Mouse (Mus musculus): ENCODE measurements at regions not wholly inside any gene's neighbourhood (a gene's known extent, or its start where the extent isn't known, plus 50 kb on each side); places are given as distances from the start of the nearest gene placed in this dataset.

DNA sequence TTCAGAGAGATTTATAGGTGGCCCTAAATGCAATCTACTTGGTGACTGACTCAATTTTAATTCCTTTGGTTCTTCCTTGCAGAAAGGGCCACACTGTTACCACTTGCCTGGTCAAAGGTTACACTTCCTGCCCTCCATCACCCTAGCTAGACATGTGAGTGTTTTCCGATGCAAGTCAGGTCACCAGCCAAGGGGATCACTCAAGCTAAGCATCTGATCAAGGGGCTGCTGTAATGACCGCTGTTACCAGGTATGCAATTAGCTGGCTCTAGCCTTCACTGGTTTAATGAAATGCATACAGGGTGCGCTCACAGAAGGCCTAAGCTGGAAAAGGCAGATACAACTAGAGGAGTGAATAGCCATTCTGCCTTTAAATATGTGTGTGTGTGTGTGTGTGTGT, 105.1 kb downstream of the Mtx2 start:
- no peak for DNase-seq (ENCODE audit: low spot score in 2 of 2)

DNA sequence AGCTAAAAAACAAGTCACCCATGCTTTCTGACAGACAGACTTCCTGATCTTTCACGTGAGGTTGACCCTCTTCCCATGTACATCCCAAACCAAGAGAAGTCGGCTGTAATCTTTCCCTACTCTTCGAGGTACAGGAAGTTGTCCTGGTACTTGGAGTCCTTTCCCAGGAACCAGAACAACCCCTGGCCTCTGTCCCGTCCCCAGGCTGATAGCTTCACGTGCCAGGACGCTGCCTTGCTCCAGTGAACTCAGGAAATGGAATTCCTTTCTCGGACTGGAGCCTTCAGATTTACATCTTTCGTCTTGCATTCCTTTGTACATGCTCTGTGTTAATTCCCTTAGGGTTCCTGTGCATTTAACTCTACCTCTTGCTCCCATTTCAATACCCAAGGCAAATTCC, 107.6 kb downstream of the Mtx2 start:
- DNase-seq (ENCODE audit: low spot score in 2 of 2), result no peak

DNA sequence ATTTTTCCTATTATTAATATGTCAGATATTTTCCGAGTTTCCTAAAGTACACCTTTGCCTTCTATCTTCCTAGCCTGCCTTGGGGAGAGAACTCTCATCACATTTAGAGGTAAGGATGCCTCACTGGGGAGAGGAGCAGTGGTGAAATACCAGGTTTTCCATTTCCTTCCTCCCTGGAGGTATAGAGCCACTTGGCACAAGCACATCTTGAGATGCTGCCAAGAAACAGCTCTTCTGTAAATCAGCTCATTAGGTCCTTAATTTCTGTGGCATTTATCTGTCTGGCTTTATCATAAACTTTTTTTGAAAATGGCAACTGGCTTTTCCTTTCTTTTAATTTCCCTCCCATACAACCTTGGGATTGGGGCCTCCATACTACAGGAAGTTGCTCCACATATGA, 108.2 kb downstream of the Mtx2 start:
- no peak for DNase-seq (ENCODE audit: low spot score in 2 of 2)

DNA sequence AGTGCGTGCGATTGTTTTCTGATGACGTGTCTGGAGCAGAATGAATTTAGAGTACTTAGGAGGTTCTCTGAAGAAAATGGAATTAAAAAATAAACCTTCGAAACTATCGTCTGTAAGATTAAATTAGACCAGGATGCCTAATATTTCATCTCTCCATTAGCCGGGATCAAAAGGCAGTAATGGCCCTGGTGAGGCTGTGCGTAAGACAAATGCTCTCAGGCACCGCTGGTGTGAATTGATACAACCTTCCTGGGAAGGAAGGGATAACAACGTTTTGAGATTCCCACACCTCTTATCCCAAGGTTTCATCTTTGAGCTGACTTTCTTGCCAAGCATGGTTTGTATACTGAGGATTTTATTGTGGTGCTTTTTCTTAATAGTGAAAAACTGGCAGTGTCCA, 113.1 kb downstream of the Mtx2 start:
- DNase-seq (ENCODE audit: low spot score in 2 of 2), result no peak

DNA sequence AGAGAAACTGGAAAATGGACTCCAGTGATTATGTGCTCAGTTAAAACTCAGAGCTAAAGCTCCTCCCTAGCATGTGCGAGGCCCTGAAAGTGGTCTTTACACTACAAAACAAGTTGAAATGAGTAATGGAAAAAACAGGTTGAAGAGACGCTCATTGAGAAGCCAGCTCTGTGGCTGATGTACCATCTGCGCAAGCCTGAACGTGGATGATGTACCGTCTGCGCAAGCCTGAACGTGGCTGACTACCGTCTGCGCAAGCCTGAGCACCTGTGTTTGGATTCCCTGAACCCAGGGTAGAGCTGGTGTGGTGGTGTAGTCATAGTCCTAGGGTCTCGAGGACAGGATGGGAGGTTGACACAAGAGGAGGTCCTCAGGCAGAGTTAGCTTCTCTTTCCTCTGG, 116.4 kb downstream of the Mtx2 start:
- no peak for DNase-seq (ENCODE audit: low spot score in 2 of 2)

DNA sequence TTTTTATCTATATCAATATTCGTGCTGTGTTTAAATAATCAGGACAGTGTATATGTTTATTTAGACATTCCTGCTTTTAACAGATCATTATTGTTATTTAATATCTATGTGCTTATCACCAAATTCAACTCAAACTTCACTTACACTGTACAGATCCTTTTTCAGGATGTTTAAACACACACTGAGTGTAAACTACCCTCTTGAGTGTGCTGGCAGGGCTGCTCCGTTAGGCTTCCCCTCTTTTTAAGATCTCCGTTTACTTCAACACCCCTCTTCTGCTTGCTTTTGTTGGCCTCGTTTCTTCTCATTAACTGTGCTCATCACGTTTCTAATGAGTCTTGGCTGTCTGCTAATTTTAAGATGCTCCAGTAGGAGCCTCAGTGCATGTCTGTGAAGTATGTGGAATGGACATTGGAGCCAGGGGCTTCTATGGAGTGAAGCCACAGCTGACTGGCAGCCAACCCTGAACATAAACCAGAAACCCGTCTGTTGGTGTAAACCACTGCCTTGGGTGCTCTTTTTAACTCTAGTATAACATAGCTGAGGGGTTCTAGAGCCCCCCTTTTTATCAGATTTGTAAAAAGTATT, 117.1 kb downstream of the Mtx2 start:
- DNase-seq (ENCODE audit: low spot score in 2 of 2), result no peak

DNA sequence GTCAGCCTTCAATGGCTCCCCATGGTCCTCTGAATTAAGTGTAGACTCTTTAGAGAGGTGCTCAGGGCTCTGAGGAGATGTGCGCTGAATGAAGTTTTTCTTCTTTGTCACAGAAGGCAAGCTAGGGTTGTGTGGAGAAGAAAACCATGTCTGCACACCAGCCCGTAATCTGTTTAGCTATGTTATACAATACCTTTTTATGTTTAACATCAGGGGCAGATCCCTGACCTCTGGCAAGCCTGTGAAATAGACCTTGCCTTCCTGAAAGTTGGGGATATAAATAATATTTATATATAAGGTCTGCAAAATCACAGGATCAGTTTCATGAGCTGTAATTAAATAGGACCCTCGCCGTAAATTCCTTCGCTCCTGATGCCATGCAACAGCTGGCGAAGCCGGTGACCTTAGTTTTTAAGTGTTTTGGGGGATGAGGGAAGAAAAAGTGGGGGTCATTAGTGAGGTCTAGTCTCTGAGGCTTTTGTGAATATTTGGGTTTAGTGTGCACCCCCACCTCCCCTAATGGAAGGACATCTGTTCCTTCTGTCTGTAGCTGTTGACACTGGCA, 119.7 kb downstream of the Mtx2 start:
- DNase-seq (ENCODE audit: low spot score in 2 of 2), result no peak

DNA sequence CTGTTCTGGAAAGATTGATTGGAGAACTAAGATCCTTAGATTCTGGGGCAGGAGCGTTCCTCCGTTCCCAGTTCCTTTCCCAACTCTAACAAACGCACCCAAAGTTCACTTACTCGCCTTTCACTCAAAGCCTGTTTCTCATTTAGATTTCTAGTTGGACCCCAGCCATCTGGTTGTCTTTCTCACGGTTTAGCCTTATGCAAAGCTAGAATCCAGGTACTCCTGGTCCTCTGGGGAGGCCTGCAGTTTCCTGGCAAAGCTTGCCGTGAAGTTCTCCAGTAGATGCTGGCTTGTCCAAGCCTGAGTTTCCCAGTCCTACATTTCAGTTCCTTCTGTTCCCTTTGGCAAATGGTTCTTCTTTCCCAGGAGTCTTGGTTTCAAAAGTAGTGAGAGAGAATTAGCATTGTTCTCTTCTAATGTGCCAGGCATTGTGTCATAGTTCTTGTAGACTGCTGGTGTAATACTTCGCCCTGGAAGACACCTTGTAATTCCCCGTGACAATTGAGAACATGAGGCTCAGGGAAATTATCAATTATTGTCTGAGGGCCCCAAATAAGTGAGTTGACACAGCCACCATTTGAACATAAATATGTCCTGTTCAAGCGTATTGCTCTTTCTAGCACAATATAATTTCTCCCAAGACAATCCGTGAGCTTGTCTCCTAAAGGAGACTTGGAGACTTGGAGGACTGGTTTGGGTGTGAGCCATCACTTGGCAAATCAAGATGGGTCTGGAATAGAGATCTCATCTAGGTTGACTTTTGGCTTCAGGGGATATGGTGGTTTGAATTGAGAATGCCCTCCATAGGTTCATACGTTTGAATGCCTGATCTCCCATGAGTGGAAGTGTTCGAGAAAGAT, 126.0 kb downstream of the Mtx2 start:
- DNase-seq (ENCODE audit: low spot score in 2 of 2), result no peak

DNA sequence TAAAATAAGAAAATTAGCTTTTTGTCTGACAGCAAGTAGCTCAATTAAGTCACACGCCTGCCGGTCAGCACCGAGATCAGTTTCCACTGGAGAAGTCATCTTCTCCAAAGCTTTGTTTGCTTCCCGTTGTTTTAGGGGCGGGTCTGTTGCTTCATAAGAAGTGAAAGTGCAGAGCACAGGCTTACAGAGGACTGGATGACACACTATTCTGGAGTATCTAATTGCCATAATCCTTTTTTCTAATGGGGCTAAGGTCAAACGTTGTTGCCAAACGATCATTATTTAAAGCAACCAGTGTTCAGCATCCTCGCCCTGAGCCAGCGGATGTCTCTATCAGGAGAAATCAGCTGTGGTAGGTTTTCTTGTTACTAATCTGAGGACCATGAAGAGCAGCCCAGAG, 128.5 kb downstream of the Mtx2 start:
- DNase-seq (ENCODE audit: low spot score in 2 of 2), result no peak

DNA sequence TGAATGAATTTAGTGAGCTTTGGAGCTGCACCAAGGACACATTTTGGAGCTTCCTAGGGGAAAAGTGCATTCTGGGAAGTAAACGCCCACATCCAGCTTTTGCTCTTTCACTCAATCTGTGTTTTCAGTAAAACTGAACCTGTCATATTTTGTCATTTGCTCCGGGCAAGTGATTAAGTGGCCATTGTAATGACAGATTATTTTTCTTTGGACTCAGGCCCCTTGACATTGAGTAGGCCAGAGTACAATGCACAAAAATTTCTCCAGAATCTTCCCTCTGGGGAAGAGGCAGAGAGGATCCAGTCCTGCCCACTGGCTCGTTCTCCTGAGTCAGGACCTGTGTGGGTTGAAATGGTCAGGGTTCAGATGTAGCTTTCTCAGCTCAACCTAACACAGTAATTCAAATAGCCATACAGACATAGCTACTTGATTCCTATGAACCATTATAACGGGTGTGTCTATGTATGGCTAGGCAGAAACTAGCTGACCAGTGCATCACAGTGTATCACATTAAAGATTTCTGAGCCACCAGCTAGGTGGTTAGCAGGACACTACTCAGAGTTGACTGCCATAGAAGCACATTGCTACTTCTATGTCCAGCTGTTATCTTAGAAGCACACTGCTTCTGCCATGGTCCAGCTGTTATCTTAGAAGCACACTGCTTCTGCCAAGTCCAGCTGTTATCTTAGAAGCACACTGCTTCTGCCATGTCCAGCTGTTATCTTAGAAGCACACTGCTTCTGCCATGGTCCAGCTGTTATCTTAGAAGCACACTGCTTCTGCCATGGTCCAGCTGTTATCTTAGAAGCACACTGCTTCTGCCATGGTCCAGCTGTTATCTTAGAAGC, 129.9 kb downstream of the Mtx2 start:
- DNase-seq (ENCODE audit: low spot score in 2 of 2), result no peak

DNA sequence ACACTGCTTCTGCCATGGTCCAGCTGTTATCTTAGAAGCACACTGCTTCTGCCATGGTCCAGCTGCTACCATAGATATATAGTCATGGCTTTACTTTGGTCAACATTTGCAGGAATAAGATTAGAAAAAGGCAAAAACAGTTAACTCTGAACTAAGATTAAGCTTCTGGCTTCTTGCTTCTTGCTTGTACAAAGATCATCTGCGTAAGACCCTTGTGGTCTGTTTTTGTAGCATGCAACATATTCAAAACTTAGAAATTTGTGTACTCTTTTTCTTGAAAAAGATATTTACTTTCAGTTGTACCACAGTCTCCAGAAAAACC, 130.5 kb downstream of the Mtx2 start:
- DNase-seq (ENCODE audit: low spot score in 2 of 2), result no peak

DNA sequence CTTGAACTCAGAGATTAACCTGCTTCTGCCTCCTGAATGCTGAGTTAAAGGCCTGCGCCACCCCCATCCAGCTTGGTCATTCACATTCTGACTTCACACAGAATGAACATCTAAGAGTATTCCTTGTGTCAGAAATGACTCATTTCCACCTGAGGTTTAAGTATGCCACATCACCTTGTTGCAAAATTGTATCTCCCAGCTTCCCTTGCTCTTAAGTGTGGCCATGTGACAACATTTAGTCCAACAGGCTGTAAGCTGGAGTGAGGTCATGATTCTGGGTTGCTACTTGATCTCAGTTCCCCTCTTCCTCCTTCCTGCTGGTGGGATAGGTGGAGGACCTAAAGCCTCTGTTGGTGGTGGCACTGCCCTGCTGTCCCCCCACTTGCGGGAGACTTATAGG, 131.0 kb downstream of the Mtx2 start:
- DNase-seq (ENCODE audit: low spot score in 2 of 2), result no peak

DNA sequence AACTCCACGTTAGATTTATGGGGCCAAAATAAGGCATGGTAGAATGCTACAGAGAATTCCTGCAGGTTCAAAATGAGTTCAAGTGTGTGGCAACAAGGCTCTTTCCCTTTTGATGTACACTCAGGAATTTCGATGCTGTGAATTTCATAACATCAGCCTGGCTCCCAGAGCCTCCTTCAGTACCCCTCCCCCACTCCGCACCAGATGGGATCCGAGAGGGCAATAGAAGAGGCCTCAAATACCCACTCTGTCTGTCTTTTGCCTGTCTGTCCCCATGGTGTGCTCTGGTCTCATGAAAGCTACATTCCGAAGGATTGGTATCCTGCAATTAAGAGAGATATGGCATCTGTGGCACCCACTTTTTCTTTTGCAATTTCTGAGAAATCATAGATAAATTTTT, 134.3 kb downstream of the Mtx2 start:
- no peak for DNase-seq (ENCODE audit: low spot score in 2 of 2)

DNA sequence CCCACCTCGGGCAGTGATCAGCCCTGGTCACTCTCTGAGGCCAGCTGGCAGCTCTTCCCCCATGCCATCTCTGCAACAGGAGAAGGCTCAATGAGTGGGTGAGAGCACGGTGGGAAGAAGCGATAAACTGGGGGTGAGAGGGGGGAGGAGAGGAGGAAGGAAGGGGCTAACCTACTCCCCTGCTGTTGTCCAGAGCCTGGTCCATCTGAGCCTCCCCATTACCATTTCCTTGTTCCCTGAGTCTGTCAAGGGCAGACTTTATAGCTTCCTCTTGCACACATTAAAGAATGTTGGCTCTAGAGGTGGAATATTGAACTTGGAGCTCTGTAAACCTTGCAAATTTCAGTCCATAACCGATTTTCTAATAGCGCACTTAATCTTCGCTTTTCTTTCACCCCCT, 136.8 kb downstream of the Mtx2 start:
- no peak for DNase-seq (ENCODE audit: low spot score in 2 of 2)

DNA sequence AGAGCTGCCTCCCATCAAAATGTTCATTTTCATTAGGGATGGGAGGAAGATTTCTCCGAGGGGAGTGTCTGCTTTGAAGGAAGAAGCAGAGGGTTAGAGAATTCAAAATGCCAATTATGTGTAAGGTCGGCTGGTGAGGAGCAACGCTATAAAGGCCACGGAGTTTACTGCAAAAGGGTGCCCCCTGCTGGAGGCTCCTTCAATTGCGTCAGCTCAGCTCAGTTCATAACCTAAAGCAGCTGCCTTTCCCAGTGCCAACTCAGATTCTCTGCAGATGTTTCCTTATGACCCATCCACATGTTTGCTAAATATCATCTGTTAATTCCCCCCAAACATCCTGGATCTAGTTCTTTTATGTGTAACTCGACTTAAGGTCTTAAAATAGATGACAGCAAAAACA, 138.8 kb downstream of the Mtx2 start:
- DNase-seq (ENCODE audit: low spot score in 2 of 2), result peak; percentile 79 to 81

DNA sequence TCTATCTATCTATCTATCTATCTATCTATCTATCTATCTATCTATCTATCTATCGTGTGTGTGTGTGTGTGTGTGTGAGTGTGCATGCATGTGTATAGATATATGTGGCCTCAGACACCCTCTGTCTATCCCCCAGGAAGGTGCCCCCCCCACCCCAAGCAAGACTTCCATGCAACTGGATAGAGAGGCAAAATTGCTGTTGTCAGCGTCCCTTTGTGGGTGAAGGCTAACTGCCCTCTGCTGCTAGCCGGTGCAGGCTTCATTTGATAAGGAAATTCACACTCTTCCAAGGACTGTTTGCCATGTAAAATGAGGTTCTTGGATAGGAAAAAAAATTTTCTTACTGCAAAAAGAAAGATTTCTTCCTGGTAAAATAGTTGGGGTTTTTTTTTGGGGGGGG, 139.4 kb downstream of the Mtx2 start:
- no peak for DNase-seq (ENCODE audit: low spot score in 2 of 2)

DNA sequence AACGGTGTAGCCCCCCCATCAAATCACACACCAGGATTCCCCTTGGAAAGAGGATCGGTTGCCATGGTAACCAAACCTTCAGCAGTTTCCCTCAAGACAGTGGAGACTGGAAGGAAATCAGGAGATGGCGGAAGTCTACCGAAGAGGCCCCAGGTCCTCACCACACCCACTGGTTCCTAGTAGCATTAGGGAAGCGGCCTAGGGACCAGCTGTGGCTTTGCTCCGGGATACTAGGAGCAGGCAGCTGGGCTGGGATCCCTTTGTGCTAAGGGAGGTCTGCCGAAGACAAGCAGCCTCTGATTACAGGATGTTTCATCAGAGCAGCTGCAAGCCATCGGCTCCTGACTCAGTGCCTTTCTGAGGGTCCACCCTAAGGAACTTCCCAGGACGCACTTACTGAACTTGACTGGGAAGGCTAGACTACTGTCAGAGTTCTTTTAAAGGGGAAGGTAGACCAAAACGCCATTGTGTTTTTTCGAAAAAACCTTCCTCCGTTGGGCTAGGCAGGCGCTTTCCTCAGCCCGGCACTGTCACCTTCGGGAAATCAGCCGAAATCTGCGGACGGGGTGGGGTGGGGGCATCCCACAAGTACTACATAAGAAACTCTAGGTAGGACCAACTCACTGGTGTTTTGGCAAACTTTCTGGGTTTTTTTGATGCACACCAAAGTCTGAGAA, 139.9 kb downstream of the Mtx2 start:
- peak; percentile 23 to 34 for DNase-seq (ENCODE audit: low spot score in 2 of 2)

DNA sequence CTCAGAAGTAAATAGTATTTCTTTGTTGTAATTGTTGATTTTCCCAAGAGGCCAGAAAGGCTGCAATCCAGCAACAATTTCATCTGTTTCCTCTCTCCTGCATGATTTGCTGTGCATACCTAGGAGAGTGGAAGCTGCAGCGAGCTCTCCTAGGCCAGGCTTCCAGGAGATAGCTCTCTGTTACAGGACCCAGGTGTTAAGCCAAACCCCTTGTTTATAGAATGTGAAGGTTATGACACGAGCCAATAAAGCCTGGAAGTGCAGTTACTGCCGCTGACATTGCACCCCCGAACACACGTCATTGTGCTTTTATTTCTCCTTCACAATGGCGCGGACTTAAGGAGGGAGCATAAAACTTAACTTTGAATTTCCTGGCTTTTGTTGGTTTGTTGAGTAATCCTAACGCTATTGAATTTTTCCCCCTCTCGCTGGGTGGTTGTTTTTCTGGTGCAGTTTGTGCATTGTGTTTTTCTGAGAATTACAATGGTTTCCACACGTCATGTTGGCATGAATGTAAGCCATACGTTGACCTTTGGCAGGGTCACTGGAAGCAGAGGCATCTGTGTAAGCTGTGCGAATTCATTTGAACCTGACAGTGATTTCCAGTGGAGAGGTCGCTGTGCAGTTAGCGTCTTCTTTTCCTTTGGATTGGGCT, 145.1 kb downstream of the Mtx2 start:
- DNase-seq (ENCODE audit: low spot score in 2 of 2), result no peak

DNA sequence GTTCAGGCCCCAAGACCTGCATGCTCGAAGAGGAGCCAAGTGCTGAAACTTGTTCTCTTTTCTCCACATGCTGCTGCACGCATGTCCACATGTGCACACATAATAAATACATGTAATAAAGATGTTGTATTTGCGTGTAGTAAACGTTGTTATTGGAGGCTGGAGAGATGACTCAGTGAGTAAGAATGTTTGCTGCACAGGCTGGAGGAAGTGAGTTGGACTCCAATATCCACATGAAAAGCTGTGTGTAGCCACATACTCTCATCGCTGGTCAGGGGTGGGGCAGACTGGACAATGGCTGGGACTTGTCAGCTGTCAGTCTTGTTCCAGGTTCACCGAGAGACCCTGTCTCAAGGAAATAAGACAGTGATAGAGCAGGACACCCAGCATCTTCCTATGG, 147.8 kb downstream of the Mtx2 start:
- no peak for DNase-seq (ENCODE audit: low spot score in 2 of 2)

DNA sequence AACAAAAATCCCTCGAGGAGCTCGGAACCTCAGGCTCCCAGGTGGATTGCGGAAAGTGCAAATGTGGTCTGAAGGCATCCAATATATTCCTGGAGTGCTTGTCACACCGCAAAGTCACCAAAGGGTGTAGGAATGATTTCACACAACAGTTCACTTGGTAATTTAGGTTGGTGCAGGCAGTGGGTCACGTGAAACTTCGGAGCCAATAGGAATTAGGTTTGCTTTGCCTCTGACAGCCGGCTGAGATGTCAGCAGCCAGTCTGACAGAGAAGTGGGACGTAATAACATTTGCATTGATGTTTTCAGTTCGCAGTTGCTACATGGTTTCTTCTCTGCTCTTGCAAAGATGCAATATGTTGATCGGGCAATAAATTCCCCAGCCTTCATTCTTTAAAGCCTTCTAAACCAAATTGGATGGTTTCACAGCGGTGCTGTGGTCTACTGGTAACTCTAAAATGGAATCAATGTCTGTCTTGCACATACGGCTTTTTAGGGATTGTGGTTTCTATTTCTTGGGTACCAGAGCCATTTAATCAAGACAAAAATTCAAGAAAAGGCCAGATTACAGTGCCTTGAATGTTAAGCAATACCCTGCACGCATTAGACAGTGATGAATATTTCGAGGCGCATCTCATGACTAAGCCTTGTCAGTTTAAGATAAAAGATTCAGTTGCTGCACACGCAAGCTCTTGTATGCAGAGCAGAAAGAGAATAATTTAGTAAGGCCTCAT, 149.2 kb downstream of the Mtx2 start:
- no peak for DNase-seq (ENCODE audit: low spot score in 2 of 2)
